Mouse (Mus musculus) liver, adult (tissue): Measurements from ENCODE around the gene Lcn4.
A peak's percentile ranks its signal among the peaks of the same experiment; 100 is the strongest.

Source experiments
- GATA4 ChIP-seq: IDR thresholded peaks from 2 replicates; pipeline ENCODE4 v1.6.1; 2014; ENCODE audit warnings: mild to moderate bottlenecking, low read length; ENCODE audit not compliant: insufficient replicate concordance

Lcn4 gene

GRCm38 (mm10) chr2:26671182-26671581 is at the start of gene Lcn4:
TSS of gene Lcn4 (minus strand) at chr2:26671282.
- TF ChIP-seq GATA4 = no peak

DNA sequence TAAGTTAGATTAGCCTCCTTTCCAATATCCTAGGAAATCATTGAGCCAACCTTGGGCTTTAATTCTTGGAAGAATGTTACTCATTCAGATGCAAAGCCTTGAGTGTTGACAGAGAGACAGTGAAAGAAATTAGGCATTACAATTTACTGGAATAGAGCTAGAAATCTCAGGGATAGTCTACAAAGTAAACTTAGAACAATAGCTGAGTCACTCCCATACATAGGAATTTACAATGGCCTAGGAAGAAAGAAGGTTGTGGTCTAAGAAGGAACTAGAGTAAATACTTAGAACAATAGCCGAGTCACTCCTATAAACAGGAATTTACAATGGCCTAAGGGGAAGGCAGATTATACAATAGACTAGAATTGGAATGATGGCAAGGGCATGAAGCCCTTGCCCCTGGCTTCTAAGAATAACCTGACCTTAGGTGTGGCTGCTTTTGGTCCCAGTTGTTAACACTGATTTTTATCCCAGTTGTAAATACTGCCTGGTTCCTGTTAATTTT is 15.1 kb upstream of the Lcn4 start:
- no peak for TF ChIP-seq GATA4

- no peak for TF ChIP-seq GATA4
Measured at GRCm38 (mm10) chr2:26668746-26669145, 2.3 kb downstream of the Lcn4 start.

DNA sequence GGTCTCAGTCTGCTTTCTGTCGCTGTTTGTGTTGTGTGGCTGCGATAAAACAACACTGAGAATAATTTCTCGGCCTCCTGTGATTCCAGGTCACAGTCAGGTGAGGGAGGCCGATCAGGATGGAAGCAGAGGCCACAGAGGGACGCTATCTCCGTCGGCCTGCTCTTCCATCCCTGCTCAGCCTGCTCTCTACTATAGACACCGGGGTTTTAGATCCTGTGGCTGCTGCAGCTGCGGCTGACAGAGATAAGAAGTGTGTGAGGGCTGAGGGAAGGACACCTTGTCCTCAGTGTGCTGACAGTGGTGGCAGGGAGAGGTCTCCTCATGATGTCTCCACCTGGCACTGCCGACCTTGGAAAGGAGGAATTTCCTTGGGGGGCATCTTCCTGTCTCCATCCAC is 8.0 kb downstream of the Lcn4 start:
- no peak for TF ChIP-seq GATA4

GRCm38 (mm10) chr2:26662509-26662882 is 8.6 kb downstream of the Lcn4 start:
- TF ChIP-seq GATA4 = no peak

GRCm38 (mm10) chr2:26661768-26662508 is 9.1 kb downstream of the Lcn4 start:
- no peak for TF ChIP-seq GATA4

DNA sequence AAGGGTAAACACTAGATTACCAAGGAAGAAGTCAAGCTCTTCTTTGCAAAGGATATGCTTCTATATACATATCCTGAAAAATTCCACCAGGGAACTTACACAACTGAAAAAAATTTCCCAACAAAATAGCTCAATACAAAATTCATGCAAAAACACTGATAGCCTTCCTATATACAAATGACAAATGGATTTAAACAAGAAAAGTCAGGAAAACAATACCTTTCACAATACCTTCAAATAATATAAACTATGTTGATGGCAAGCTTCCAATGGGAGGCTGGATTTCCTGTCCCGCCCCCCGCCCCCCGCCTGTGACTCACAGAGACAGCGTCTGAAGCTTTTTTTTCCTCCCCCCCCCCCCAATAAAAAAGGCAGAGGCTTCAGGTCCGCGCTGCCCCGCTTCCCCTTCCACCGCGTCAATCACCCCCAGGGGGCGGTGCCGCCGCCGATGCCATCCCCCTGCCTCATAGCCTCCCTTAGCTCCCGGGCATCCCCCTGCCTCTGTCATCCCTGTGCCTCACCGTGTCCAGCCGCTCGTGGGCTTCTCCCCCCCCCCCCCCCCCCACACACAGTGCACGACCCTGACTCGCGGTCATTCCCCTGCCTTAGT is 9.8 kb downstream of the Lcn4 start:
- no peak for TF ChIP-seq GATA4

DNA sequence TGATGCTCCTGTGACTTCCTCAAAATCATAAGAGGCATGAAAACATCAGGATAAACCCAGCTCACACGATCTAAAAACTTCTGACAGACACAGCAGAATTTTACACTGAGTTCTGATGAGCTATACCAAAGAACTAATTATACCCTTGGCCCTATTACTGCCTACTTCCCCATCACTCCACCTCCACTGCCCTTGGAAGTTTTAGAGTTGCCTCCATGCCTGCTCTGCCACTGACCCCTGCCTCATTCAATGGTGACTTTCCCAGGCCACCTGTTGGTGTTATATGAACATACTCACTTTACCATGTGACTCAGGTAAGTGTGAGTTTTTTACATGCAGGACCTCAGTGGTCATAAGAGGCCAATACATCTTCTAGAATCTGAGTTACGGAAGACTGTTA is 13.7 kb downstream of the Lcn4 start:
- TF ChIP-seq GATA4 = no peak

- TF ChIP-seq GATA4 = no peak
Measured at GRCm38 (mm10) chr2:26654687-26655086, 16.4 kb downstream of the Lcn4 start.

DNA sequence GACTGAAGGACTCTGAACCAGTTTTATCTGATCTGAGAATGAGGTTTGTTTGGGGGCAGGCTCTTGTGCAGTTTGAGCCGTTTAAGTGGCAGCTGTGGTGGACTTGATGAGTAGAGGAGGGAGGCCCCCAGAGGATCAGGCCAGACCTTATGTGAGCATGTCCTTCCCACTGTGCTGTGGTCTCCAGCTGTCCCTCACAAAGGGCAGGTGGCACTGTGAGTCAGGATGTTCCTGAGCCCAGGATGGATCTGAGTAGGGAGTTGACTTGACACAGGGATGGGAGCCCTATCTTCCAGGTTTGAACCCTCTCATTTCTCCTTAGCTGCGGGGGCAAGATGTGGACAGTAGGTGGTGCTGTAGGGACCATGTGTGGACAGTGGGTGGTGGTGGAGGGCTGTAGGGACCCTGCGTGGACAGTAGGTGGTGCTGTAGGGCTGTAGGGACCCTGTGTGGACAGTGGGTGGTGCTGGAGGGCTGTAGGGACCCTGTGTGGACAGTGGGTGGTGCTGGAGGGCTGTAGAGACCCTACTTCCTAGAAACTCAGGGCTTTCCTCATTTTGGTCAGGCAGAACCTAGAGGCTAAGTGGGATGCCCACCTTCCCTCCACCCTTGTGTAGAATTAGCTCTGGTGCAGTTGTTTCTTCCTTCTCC is 24.3 kb downstream of the Lcn4 start:
- TF ChIP-seq GATA4 = no peak

GRCm38 (mm10) chr2:26643942-26644341 is 27.1 kb downstream of the Lcn4 start:
- no peak for TF ChIP-seq GATA4

DNA sequence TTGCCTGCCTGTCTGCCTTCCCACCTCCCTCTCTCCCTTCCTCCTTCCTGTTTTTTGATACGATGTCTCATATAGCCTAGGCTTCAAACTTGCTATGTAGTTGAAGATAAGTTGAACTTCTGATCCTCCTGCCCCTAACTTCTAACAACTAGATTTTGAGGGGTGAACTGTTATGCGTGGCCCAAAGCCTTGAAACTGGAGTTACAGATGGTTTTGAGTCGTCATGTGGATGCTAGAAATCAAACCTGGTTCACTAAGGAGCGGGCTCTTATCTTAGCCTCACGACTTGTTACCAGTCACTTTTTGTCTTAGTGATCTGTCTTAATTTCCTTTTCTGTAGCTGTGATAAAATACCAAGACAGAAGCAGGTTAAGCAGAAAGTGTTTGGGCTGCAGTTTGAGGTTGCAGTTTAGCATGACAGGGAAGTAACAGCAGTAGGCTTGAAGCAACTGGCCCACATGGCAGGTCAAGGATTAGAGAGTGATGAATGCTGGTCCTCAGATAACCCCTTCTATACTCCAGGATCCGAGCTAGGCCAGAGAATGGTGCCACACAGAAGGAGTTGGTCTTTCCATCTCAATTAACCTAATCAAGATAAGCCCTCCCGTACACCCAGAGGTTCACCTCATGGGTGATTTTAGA is 30.0 kb downstream of the Lcn4 start:
- no peak for TF ChIP-seq GATA4

DNA sequence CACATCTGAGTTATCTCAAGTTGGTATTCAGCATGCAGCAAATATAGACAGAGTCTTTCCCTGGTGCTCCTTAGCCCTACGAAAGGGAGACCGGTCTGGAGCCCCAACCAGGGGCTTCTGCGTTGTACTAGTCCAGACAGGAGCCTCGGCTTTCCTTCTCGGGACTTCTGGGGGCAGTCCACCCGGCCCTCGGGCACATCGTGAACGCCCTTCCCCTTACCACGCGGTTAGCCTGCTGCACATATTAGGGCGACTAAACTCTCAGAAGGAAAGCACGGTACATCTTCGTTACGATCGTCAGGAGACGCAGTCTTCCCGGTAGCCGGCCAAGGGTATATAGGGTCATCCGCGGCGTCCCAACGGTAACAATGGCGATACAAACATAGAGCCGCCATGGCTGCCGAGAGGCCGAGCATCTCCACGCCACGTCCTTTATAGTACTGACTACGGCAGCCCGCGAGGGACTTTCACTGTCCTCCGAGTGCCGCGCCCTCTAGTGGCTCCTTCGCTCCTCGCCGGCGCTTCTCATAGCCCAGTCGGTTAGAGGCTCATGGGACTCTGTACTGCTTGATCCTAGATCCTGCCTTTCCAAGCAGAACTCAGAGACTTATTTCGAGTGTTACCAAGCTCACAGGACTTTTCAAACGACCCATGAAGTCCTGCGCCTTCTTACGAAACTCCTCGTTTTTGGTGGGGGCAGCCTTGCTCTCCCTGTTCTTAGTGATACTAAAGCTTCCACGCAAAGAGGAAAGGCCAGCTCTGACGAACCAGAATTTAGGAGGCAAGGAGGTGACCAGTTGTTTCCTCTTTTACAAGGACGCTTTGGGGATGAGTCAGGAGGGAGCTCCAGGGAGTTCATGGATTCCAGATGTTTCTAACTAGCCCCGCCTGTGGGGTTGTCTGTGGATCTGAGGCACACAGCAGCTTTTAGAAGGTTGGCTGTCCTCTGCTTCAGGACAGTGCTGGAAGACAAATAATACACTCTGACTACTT is 30.9 kb downstream of the Lcn4 start:
- peak; percentile 30; the same call in 1 of the 2 replicates for TF ChIP-seq GATA4

GRCm38 (mm10) chr2:26639083-26639482 is 32.0 kb downstream of the Lcn4 start:
- TF ChIP-seq GATA4 = no peak
